Mouse (Mus musculus) yolk sac, embryonic 10.5 days (tissue): ENCODE results near the gene Rnf114.

Experiments used
- DNase-seq: peaks from one replicate; pipeline ENCODE4 v3.0.0-alpha.2; 2017; ENCODE audit warnings: low spot score

Gene Rnf114

DNA sequence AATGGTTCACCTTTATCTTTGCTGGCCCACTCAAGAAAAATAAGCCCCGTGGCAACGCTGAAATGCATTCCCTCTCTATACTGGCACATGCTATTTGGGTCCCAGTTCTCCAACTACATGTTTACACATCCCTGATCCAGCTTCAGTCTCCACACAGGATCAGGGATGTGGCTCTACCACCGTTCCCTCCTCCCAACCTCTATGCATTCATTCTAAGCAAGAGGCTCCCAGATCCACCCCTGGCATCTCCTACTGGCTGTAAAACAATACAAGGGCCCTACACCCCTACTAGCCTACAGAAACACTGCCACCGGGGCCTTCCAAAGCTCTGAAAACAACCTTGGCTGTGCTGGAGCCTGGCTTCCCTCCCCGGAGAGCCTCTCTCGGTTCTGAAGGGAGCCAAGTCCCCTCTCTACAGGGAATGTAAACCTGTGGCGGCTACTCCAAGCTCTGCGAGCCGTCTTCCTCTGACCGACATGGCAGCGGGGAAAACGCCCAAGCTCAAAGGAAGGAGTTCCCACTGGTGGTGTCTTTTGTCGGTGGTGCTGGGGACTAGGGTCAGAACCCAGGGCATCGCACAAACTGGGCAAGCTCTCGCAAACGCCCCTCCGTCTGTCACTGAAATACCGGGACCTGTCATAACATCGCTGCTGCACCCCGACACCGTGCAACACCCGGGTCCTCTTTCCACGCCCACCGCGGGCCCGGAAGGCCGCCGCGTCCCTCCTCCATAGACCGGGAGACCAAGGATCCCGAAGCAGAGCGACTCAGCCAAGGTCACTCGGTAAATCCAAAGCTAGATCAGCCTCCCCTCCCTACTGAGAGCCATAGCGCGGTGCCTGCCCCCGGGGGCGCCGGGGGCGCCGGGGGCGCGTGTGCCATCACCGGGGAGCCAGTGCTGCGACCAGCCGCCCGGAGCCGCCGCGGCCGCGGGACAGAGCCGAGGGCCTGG is at the start of gene Rnf114:
TSS of gene Rnf114 (plus strand) at position 889 of the 952 bp plus-strand sequence.
- DNase-seq, result no peak

DNA sequence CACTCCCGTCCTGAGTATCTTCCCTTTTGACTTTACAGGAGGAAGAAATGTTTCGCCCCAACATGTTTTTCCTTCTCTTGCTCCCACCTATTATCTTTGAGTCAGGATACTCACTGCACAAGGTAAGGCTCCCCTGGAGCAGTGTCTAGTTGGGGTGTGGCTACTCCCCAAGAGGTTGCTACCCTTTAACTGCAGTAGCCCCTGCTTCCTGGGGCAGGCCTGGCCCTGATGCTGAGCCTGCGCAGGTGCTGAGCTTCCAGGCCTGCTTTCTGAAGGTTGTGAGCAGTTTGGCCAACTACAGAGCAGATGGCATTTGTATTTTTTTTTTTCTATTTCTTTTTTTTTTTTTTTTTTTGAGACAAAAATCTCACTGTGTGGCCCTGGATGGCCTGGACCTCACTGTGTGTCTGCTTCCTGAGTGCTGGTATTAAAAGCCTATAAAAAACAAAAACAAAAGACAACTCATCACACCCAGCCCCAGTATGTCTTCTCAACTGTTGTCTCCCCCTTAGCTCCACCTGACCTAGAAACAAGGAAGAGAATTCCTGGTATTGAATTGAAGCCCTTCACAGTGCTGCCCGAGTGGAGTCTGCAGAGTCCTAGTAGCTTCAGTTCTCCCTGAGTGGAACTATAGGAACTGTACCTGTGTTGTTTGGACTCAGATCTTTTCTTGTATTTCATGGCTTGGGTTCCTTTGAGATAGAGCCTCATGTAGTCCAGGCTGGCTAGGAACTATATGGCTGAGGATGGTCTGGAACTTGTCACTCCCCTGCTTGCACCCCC is 48.8 kb upstream of the Rnf114 start:
- no peak for DNase-seq

DNA sequence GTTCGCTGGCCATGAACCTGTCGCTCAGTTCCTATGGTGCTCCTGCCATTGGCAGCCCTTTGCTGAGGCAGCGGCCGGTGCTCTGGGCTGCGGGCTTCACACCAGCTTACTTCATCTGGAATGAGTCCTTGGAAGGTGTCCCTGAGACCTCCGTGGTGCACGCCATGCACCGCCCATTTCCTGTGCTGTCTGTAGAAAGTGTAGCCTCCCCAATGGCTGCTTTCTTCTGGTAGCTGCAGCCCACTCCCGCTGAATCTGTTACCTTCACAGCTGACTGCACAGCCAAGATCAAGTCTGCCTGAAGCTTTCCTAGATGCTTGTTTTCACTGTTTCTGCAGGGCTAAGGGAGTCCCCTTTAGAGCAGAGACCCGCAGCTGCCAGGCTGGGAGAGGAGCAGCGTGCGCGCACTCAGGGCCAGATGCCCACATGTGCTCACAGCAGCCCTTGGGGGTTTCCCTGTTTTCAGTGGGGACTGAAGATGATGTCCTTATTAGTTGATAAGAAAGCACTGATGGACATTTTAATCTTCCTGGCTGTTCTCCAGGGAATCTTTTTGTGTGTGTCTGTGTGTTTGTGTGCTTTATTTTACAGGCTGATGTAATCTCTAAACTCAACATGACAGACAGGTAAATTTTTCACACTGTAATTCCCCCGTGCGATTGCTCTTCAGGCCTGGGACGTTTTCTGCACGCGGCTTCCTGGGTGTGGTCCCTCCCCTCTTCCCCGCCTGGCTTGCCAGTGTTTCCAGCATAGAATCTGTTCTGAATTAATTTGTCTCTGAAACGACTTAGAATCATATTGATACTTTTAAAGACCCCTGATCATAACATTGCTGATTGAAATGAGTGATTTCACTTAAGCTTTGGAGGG is 46.3 kb upstream of the Rnf114 start:
- DNase-seq, result no peak

DNA sequence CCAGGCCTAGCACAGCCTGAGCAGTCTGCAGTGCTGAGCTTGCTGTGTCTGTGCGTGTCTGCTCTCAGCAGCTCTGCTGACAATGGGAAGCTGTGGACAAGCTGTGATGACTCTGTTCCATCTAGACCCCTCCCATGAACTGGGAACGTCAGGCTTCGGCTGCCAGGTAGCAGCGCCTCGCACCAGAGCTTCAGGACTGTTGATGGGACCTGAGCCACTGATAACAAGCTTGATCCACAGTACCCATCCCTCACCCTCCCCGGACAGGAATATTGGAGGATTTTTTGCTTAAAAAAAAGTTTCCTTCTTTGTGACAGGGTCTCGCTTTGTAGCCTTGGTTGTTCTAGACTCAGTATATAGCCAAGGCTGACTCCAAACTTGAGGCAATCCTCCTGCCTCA is 45.2 kb upstream of the Rnf114 start:
- DNase-seq, result no peak

DNA sequence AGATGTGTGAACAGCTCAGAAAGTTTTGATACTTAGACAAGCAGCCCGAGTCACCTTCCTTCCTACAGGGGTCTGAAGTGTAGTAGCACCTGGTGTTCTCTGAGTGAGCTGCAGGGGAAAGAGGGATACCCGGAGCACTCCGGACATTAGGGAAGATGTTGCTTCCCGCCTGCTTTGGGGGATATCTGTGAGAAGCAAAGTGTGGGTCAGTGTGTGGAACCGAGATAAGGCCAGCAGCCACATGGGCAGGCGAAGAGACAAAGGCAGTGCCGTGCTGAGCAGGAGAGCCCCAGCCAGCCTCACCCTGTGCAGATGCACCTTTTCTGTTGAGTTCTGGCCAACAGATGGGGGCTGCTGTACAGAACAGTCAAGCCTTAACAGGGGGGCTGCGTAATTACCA is 44.8 kb upstream of the Rnf114 start:
- DNase-seq, result no peak

DNA sequence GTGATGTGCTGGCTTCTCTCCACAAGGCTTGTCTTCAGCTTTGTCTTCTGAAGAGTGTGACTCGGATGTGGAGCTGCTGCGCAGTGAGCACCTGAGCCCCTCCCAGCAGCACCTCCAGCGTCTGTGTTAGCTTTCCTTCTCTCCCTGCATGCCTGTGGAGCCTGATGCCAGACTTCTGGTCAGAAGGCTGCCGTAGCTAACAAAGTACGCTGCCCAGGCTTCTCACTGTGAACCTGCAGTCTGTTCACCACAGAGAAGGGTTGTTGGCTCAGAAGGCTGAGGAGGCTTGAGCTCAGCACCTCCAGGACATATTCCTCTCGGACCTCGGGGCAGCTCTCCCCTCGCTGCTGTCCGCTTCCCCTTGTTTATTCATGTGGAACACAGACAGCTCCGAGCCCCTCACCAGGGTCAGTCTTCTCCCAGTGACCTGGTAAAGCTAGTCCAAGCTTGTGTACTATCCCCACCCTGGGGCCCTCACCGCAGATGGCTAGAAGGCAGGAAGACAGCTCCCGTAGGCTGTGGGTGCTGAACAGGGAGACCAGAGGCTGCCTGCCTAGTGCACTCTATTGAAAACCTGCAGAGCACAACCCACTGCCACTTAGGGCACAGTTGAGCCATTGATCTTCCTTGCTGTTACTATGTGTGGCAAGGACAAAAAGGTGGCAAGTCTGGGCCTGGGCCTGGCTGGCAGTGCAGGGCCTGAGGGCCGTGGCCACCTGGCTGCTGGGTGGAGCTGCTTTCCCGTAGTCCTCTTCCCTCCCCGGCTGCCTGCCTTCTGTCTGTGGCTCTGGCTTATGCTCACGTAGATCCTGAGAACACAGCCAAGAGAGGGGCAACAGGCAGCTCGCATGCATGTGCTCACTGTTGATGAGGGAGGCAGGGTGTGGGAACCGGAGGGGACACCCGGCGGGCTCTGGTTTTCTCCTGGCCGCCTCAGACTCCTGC is 42.8 kb upstream of the Rnf114 start:
- DNase-seq, result no peak

DNA sequence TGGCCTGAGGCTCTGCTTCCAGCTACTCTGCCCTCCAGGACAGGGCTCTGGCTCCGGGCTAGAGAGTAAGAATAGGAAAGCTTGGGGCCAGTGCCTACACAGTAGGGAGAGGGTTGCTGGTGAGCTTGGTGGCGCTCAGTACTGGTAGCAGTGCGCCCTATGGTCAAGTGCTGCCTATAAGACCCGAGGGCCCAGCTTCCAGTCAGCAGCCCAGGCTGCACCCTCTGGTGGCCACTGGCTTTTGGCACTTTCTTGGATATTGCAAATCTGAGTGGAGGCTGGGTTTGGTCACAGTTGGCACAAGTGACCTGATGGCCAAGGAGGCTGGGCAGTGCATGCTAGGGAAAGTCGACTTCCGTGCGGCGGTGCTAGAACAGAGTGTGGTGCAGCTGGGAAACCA is 41.8 kb upstream of the Rnf114 start:
- no peak for DNase-seq

DNA sequence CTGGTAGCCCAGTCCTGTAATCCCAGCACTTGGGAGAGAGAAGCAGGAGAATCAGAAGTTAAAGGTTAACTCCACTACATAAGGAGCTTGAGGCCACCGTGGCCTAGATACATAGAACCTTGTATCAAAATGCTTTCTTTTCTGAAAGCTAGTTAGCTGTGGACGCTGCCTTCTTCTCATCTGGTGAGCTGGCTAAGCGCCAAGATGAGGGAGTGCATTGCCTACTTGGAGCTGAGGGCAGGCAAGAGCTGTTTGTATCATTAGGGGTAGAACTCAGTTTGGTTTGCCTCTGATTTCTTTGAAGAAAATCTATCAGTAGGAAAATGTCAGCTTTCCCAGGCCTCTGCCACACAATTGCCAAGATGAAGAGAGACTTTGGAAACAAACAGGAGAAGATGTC is 38.6 kb upstream of the Rnf114 start:
- no peak for DNase-seq

DNA sequence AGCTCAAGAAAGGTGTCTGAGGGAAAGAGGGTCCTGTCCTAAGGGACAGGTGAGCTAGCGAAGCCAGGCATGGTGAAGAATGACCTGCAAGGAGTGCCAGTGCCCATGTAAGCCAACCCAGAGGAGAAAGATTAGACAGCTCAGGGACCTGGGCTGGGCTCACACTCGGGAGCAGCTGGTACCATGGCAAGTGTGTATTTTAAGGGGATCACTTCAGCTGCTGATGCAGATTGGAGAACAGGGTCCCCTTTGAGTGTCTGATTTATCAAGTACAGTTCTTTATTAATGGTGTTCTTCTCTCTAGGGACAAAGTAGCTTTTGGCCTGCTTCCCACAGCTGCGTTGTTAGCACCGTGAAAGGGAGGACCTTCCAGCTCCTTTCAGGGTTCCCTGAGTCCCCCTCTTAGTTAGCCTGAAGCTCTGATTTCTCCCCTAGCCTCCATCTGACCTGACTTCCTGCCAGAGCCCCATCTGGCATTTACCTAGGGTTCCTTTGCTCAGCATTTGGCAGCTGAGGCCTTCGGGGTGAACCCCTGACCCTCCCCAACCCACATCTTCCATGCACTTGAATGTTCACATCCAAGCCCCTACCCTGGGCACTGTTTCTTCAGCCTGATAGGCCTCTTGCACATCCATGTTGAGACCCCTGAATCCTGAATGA is 36.0 kb upstream of the Rnf114 start:
- no peak for DNase-seq

DNA sequence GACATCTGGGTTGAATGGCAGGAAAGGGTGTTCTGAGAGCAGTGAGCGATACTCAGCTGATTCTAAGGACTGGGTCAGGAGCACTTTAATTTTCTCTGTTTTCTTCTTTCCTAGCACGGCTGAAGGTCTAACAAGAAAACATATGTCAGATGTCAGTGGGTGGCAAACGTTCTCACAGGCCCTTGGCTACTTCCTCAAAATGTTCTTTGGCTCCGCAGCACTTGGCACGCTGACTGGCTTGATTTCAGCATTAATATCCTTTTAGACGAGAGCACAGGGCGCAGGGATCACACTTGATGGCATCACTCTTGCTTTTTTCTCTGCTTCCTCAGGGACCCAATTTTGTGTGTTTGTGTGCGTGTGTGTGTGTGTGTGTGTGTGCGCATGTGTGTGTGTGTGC is 35.2 kb upstream of the Rnf114 start:
- no peak for DNase-seq

DNA sequence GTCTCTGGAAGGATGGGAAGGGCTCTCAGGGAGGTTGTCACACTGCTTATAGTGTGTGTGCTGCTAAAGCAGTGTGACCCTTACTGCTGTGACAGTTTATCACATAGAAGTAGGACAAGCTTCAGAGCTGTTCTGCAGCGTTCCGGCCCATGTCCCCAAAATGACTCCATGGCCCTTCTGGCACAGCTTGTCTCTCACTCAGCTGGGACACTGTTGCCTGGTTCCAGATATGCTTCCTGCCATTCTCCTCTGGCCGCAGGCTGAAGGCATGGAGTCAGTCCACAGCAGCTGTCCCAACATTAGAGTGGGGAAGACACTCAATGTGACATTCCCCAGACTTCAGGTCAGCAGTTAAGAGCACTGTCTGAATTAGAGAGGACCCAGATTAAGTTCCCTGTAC is 33.9 kb upstream of the Rnf114 start:
- DNase-seq, result no peak

DNA sequence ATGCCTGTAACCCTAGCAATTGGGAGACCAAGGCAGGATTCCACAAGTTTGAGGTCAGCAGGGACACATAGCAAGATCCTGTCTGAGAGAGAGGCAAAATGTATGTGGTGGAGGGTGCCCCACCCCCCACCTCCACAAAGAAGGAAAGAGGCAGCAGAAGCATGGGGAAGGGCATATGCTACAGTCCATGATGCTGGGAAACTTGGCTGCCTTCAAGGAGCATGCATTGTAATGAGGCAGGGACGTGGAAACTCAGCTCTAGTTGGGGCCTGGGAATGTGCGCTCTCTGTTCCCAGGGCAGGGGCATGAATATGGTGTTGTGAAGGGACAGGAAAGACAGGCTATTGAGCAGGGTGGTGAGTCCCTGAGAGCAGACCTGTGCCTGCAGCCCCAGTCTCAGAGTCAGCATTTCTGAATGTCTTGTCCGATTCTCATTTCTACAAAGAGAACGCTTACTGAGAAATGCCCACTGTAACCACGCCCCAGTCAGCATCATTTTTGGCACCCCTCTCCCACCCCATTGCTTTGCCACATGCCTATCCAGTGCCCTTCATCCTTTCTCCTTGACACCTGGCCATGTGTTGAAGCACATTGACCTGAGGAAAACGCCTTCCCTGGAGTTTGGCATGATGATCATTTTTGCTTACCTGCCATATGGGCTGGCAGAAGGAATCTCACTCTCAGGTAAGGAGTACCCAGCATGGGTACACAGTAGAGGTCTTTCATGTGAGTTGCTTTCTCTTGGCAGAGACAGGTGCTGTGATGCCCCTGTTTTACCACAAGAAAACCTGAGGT is 33.2 kb upstream of the Rnf114 start:
- no peak for DNase-seq

DNA sequence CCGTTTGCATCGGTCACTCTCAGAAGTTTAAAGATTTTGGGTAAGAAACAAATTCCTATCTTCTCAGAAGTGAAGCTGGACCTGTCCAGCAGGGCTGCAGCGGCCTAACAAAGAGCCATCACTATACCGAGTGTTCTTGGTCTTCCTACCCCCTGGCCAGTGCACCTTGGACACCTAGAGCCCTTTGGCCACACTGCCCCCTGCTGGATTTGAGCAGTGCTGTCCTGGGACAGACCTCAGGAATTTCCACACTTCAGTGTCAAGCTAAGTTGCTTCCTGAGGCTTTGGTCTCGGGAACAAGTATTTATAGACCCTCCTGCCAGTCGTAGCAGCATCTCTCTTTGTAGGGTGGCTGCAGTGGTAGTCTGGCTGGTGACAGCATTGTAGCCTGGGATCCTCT is 29.5 kb upstream of the Rnf114 start:
- DNase-seq, result peak; percentile 51

DNA sequence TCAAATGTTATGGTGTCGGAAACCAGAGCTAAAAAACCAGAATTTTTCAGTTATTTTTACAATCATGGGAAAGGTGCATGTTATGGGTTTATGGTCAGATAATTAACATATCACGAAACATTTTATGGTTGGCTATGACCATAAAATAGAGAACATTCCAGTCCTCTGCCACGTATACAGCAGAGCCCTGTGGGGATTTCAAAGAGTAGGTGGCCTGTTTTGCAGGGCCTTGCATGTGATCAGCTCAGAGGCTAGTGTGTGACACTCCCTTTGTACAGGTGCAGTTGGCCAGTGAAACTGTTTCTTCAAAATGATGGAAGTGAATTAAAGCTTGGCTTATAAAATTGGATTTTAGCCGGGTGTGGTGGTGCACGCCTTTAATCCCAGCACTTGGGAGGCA is 28.6 kb upstream of the Rnf114 start:
- no peak for DNase-seq

DNA sequence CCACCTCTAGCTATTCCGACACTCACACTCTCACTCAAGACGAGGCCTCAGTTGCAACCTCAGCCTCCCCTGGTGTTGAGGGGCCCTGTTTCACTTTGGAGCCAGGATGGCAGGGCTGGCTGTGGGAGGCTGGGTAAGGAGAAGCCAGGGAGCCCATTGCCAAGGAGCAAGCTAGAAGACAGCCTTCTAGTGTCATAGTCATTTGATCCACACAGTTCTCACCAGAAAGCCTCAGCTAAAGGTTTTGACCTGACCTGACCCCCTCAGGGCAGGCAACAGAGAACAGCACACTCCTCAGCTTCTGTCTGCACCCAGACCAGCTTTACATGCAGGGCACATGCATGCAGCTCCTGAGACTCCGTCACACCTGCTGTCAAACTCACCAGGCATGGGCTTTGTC is 26.5 kb upstream of the Rnf114 start:
- DNase-seq, result no peak

DNA sequence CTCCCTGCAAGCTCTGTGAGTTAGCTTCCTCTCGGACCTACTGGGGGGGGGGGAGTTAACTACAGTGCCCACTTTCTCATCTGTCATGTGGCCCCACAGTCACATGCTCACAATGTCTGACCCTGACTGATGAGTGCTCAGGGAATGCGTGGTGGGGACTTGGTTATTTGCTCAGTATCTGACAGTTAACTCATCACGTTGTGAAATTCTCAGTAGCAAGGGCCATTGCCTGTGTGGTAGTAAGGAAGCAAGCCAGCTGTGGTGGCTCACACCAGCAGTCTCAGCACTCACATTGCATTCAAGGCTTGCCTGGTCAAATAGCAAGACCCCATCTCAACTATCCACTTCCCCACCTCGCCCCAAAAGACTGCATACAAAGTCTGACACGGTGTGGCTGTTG is 25.2 kb upstream of the Rnf114 start:
- DNase-seq, result peak; percentile 32

DNA sequence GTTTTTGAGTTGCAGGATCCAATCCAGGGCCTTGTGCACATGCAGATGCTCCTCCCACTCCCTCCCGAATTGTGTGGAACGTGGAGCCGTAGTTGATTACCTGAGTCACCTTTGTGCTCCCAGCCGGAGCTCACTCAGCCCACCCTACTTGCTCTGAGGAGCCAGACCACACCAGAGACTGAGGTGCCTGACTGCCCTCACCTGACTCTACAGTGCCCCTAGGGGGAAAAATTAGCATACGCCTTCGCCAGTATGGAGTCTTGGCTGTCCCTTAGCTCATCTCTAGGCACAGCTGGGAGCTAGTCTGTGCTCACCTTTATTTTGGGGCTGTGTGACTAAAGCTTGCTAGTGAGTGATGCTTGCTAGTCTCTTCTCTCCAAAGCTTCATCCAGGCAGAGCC is 24.0 kb upstream of the Rnf114 start:
- DNase-seq, result no peak

DNA sequence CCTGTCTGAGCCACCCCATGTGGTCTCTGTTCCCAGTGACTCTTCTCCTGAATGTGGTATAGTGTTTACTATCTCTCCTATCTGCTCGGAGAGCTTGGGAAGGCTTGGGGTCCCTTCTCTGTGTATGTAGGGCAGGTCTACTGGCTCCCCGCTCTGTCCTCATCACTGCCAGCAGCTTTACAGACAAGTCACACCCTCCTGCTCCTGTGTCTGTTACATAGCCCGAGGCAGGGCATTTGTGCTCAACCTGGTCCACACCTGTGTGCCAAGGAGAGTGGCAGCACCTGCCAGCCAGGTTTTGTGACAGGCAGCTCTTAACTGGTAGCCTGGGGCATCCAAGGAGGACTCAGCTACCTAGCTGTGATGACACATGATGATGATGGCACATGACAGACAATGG is 21.8 kb upstream of the Rnf114 start:
- DNase-seq, result no peak

DNA sequence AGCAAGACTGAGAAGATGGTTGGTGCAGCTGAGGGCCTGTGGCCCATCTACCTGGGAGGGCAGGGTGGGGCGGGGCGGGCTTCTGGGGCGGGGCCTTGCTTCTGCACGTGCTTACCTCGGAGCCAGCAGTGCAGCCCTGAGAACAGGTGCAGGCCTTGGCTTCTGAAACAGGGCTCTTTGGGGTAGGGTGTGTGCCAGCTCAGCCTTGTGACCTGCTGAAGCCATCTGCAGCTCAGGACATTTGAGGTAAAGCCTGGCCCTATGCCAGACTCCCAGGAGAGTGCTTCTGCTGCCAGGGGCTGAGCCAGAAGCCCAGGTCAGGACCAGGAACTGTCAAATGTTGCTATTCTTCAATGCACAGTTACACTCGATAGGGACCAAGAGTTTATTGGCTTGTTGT is 20.9 kb upstream of the Rnf114 start:
- DNase-seq, result no peak

DNA sequence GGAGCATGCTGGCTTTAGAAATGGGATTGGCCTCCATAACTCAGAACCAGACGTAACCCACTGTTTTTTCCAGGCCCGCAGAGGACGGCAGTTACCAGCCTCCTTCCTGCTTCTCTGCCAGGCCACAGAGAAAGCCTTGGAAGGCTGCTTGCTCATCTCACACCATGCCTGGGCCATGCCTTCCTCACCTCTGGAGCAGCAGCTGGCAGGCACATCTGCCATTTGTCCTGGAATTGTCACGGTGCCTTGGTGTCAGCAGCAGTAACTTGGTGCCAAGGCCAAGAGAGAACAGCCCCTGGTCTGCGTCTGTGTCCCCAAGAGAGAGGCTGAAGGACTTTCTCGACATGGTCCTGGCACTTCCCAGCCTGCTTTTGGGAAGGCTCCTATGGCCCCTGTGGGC is 18.2 kb upstream of the Rnf114 start:
- no peak for DNase-seq
